Mouse (Mus musculus) Patski (cell line): ENCODE data around the gene Clec4b2. TPM values are rescaled to one million over a fixed set of nuclear protein-coding genes. Genes with fewer than 3 reads are reported as not detected.
"Not testable (repeated sequence)": the region's sequence is repeated elsewhere in the genome, so short reads cannot be mapped to it uniquely, and the experiment has no call there.

ENCODE experiments used
- ATAC-seq: fragments of 100-300 bp; one replicate; pipeline ENCODE4 v1.8.0; 2021
- CTCF ChIA-PET: fragments of 350-600 bp; sonication (Branson Sonifier 250); formaldehyde crosslinking; loops from one replicate; lab custom pipeline; 2022; ENCODE audit warnings: inconsistent platforms; lab: Charles Lee
- POLR2A ChIA-PET: fragments of 350-600 bp; sonication (Branson Sonifier 250); formaldehyde crosslinking; loops from one replicate; lab custom pipeline; 2022; ENCODE audit warnings: antibody characterized with exemption, inconsistent platforms; lab: Charles Lee
- DNase-seq: peaks from one replicate; pipeline ENCODE4 v3.0.0-alpha.2; 2011; ENCODE audit warnings: low read depth, low spot score
- H3K27me3 ChIP-seq: fragments of 371-371 bp; one replicate; pipeline ENCODE4 v1.5.1; 2021
- CTCF ChIP-seq: fragments of 100-300 bp; IDR thresholded peaks from one replicate; pipeline ENCODE4 v1.5.1; 2021
- in situ Hi-C: fragments of 300-500 bp; cut with MboI; formaldehyde crosslinking; loops from 3 replicates; pipeline ENCODE4 v1.11.1; 2018; ENCODE audit warnings: low pct_unique_long_range_greater_than_20kb, mixed read lengths
- polyA plus RNA-seq: library from polyadenylated mRNA; unstranded; gene quantifications from one replicate; pipeline ENCODE4 v1.2.3, GENCODE M21; 2021

Clec4b2 gene
- polyA plus RNA-seq, 1 experiment from 2014 or later = not detected

DNA sequence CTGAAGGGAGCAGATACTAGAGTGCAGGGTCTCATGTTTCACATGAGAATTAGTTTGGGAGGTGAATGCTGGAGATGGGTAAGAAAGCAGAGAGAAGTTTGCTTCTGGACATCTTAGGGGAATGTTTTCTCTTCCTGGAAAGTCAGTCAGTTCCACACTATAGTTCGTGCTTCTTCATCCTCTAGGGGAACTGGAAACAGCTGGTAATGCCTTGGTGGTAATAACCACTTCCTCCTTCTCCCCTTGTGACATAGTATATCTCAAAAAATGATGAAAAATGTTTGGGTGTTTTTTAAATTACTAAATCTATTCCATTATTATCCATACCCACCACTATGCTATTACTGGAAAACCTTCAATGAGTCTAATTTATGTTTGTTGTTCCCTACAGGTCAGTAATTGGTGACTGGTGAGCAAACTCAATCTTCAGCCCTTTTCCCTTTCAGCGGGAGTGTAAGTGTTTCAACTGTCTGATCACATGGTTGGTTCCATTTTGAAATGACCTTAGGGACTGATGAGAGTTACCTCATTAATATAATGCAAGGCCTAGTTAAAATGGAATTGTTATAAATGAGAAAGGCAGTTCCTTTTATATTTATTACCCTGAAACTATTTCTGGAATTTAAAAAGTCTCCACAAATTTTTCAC, 55.0 kb downstream of the Clec4b2 start:
- TF ChIP-seq CTCF = no peak
- CTCF ChIA-PET = no interaction called here
- in situ Hi-C loops = no loop called here
- POLR2A ChIA-PET = no interaction called here
- DNase-seq (no peak), ATAC-seq (no peak)
- no peaks in the 10 kb centered on the region for H3K27me3 ChIP-seq

DNA sequence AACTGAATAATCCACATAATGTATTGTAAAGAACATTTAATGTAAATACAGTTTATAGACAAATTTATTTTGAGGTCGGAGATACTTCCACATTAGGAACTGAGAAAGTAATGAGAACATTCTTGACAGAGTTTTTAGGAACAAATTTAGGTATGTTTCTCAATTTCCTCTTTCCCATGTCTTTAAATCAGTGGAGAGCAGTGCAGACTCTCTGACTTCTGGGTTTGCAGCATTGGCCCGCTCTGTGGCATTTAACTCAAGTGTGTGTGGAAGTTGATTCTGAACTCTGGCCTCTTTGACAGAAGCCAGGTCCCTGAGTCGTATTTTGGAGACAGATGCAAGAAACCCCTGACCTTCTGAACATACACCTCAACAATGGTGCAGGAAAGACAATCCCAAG, 57.0 kb downstream of the Clec4b2 start, which contains the start of gene Clec4n:
Gene Clec4n (plus strand): TSS at position 200 of the 400 bp plus-strand sequence.
- ChIA-PET CTCF (no interaction called here), POLR2A (no interaction called here)
- in situ Hi-C loops = no loop called here
- DNase-seq (no peak), ATAC-seq (no peak)
- no peak for TF ChIP-seq CTCF
- no peaks in the 10 kb centered on the region for H3K27me3 ChIP-seq

DNA sequence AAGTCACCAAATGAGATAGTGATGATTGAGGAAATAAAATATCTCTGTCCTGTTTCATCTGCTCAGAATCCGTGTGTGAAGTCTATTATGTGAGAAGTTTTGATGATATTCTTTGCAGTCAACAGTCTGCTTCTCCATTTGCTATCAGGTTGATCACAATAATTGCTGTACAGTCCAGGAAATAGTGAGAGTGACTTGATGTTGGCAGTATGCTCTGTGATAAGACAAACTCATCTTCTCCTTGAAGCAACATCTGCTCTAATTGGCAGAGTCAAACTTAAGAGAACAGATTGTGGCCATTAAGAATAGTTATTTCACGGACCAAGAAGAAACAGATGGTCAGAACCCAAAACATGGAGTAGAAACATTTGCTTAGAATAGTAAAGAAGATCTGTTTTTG, 58.5 kb downstream of the Clec4b2 start:
- DNase-seq = no peak
- CTCF ChIA-PET = no interaction called here
- H3K27me3 ChIP-seq = no peaks in the 10 kb centered on the region
- TF ChIP-seq CTCF = no peak
- ATAC-seq = no peak
- POLR2A ChIA-PET = no interaction called here
- in situ Hi-C loops = no loop called here

DNA sequence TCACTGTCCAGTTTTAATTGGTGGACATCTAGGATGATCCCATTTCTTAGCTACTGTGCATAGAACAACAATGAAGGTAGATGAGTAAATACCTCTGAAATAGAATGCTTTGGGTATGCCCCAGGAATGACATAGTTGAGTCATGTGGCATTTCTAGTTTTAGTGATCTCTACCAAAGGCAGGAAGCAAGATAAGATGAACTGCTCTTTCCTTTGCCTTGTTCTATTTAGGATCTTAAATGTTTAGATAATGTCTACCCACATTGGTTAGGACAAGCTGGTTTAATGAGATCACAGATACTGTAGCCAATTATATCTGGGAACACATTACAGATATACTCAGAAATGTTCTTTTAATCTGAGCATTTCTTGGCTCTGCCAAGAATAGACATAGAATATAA, 64.9 kb downstream of the Clec4b2 start:
- H3K27me3 ChIP-seq = no peaks in the 10 kb centered on the region
- DNase-seq (no peak), ATAC-seq (no peak)
- POLR2A ChIA-PET = no interaction called here
- TF ChIP-seq CTCF = no peak
- CTCF ChIA-PET = no interaction called here
- in situ Hi-C loops = no loop called here

DNA sequence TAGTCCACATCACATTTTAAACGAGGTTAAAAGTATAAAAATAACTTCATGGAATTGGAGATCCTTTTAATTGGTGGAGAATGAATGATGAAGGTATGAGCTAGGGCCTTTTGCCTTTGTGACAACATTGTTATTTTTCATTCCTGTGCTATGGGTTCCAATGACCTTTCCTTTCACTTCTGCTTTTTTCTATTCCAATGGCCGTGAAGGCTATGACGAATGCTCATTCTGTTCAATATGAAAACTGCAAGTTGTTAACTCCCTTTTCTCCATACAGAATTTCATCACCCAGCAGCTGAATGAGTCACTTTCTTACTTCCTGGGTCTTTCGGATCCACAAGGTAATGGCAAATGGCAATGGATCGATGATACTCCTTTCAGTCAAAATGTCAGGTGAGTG, 71.5 kb downstream of the Clec4b2 start:
- DNase-seq (no peak), ATAC-seq (no peak)
- H3K27me3 ChIP-seq = no peaks in the 10 kb centered on the region
- no peak for TF ChIP-seq CTCF
- POLR2A ChIA-PET = no interaction called here
- in situ Hi-C loops = no loop called here
- CTCF ChIA-PET = no interaction called here

DNA sequence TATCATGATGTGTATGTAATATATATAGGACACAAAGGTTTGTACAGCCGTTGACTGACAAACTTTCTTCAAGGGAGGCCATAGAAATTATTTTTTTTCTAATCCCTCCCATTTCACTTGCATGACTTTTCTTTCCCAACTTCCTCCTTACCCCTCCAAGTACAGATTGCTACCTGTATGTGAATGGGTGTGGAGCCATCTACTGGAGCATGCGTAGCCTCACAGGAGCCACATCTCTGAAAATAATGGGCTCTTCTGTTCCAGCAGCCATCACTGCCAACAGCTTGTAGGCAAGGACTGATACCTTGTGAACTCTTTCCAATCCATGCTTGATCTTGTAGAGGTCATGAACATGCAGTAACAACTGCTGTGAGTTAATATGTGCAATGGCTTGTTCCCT, 76.2 kb downstream of the Clec4b2 start:
- H3K27me3 ChIP-seq, POLR2A ChIA-PET, in situ Hi-C loops, CTCF ChIA-PET, DNase-seq, ATAC-seq: not testable (repeated sequence)

DNA sequence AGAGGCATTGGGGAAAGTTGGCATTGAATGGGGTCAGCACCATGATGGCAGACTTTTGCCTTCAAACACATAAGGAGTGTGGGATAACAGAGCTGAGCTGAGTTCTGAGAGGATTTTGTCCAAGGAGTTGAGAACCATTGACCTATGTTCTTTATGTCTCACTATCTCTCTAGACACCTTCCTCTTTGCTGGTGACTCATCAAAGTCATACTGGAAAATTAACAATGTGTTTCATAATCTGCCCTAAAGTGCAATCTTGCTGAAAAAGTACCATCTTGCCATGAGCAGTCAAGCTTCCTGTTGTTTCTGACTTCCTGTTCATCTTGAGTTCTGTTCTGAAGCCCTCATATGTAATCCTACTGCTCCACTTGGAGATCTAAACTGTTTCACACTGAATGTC, 80.0 kb downstream of the Clec4b2 start:
- ChIA-PET CTCF (no interaction called here), POLR2A (no interaction called here)
- no peak for TF ChIP-seq CTCF
- in situ Hi-C loops = no loop called here
- ATAC-seq (no peak), DNase-seq (no peak)
- H3K27me3 ChIP-seq = no peaks in the 10 kb centered on the region

Other genes with a start within 250 kb of the Clec4b2 start
- gene Clec4a3, start 220.4 kb upstream of the Clec4b2 start, polyA plus RNA-seq = not detected
- not detected for gene Clec4a4, start 182.5 kb upstream of the Clec4b2 start, polyA plus RNA-seq
- not detected for gene Clec4b1, start 122.9 kb upstream of the Clec4b2 start, polyA plus RNA-seq
- gene Clec4a2, start 66.5 kb upstream of the Clec4b2 start, polyA plus RNA-seq = not detected
- not detected for gene Clec4n, start 57.0 kb downstream of the Clec4b2 start, polyA plus RNA-seq
- gene Clec4d, start 89.2 kb downstream of the Clec4b2 start, polyA plus RNA-seq = not detected
- not detected for gene Clec4e, start 117.0 kb downstream of the Clec4b2 start, polyA plus RNA-seq
- not detected for gene Vmn2r19, start 135.4 kb downstream of the Clec4b2 start, polyA plus RNA-seq
- under 0.01 TPM for gene Vmn2r20, start 245.2 kb downstream of the Clec4b2 start, polyA plus RNA-seq